Mouse (Mus musculus) hindbrain, postnatal 0 days (tissue): ENCODE measurements around the gene Tmem102. TPM values are rescaled to one million over a fixed set of nuclear protein-coding genes. Genes with fewer than 3 reads are reported as not detected.
A peak's percentile ranks its signal among the peaks of the same experiment; 100 is the strongest.

ENCODE experiments used
- ATAC-seq: fragments of 200-750 bp; cut with Nextera tagmentation; 2 replicates; pipeline ENCODE4 v1.8.0; 2017; ENCODE audit warnings: mild to moderate bottlenecking, moderate TSS enrichment, moderate library complexity
- DNase-seq: peaks from one replicate; pipeline ENCODE4 v3.0.0-alpha.2; 2015; ENCODE audit warnings: low spot score
- H3K27ac ChIP-seq: fragments of 300-500 bp; sonication (generic); 2 replicates; pipeline ENCODE4 v1.5.1; 2014; ENCODE audit warnings: mild to moderate bottlenecking
- H3K27me3 ChIP-seq: fragments of 300-500 bp; sonication (generic); 2 replicates; pipeline ENCODE4 v1.6.1; 2014; ENCODE audit warnings: low read length, mixed read lengths; ENCODE audit not compliant: insufficient read depth
- H3K36me3 ChIP-seq: fragments of 300-500 bp; sonication (generic); 2 replicates; pipeline ENCODE4 v1.6.1; 2014; ENCODE audit warnings: low read length, mixed read lengths; ENCODE audit not compliant: insufficient read depth
- H3K4me1 ChIP-seq: fragments of 300-500 bp; sonication (generic); 2 replicates; pipeline ENCODE4 v1.6.1; 2014; ENCODE audit warnings: antibody characterized with exemption, low read length, mixed read lengths; ENCODE audit not compliant: insufficient read depth
- H3K4me2 ChIP-seq: fragments of 300-500 bp; sonication (generic); 2 replicates; pipeline ENCODE4 v1.6.1; 2014; ENCODE audit warnings: low read depth, mild to moderate bottlenecking, low read length, moderate library complexity, mixed read lengths
- H3K4me3 ChIP-seq: fragments of 300-500 bp; sonication (generic); 2 replicates; pipeline ENCODE4 v1.5.1; 2014; ENCODE audit warnings: low read length
- H3K9ac ChIP-seq: fragments of 300-500 bp; sonication (generic); replicated peaks from 2 replicates; pipeline ENCODE4 v1.6.1; 2014; ENCODE audit warnings: mild to moderate bottlenecking, low read length, moderate library complexity, mixed read lengths
- H3K9me3 ChIP-seq: fragments of 300-500 bp; sonication (generic); 2 replicates; pipeline ENCODE4 v1.6.1; 2016; ENCODE audit warnings: low read length, mixed read lengths
- CTCF ChIP-seq: IDR thresholded peaks from 2 replicates; pipeline ENCODE4 v1.5.1; 2016; ENCODE audit warnings: antibody characterized with exemption, control low read depth, low read depth
- WGBS: fragments of 180-500 bp; shearing (Covaris S2); extraction: QIAGEN DNeasy Blood & Tissue Kit; methylation state at CpG from one replicate; pipeline ENCODE4 v1.1.7; 2014; 5-methylcytosine and 5-hydroxymethylcytosine counted together
- polyA plus RNA-seq: library from polyadenylated mRNA; unstranded; fragments of >200 nt; fragmentation: Nextera tagmentation; extraction: Ambion mirVana; gene quantifications from 2 replicates; pipeline ENCODE4 v1.2.1, GENCODE M21; 2015
- total RNA-seq: library from RNA; depleted of rRNA; stranded (reverse); fragments of >200 nt; gene quantifications from 2 replicates; pipeline ENCODE4 v1.2.3, GENCODE M21; 2014

The Tmem102 gene
- total and polyA plus RNA-seq, 2 experiments from 2014 or later = 0.16 to 1.5 TPM

DNA sequence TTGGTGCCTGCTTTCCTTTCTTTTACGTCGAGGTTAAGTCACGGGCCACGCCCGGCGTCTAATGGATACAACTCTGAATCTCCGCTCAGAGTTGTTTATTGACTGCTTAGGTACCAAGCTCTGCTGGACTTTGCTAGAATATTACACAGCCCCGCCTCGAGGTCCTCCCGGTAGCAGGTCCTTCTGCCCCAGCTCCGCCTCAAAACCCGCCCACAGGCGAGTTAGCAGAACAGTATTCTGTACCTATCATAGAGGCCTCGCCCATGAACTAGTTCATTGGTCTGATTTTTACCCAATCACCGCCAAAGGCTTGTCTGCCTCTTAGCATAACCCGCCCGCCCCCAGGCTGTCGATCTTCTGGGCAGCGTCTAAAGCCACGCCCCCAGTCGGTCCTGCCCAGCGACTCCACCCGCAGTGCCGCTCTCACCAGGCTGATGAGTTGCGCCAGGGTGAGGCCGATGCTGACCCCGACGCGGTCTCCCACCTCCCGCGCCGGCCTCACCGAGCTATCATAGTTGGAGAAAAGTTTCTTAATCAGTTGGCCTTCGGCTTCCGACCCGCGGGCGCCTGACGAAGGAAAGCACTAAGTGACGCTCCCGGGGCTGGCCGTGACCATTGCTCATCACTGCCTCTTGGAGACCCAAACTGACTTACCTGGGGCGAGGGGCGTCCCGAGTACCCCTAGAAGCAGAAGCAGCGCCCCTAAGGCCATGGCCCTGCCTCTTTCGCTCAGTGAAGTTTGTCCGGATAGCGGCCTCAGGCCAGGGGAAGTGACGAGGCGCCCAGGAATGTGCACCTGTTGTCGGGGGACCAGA is 10.0 kb downstream of the Tmem102 start, which contains the start of gene Chrnb1:
Gene Chrnb1 (minus strand): TSS at position 776 of the 815 bp plus-strand sequence.
- Histone ChIP-seq H3K4me1 (peaks cover 14% of the 10 kb centered on the region), H3K27ac (no peak within 1 kb of the TSS), H3K9ac (peak within 1 kb of the TSS; percentile 25; the same call in 1 of the 2 replicates), H3K4me2 (peak within 1 kb of the TSS; percentile 64), H3K36me3 (no peaks in the 10 kb centered on the region), H3K27me3 (no peaks in the 10 kb centered on the region), H3K9me3 (no peaks in the 10 kb centered on the region), H3K4me3 (peak within 1 kb of the TSS; percentile 39)
- WGBS = 2% methylated on average over 52 of the region's 52 CpGs
- peak; percentile 95 for DNase-seq
- ATAC-seq = peak; percentile 92
- no peak for TF ChIP-seq CTCF

DNA sequence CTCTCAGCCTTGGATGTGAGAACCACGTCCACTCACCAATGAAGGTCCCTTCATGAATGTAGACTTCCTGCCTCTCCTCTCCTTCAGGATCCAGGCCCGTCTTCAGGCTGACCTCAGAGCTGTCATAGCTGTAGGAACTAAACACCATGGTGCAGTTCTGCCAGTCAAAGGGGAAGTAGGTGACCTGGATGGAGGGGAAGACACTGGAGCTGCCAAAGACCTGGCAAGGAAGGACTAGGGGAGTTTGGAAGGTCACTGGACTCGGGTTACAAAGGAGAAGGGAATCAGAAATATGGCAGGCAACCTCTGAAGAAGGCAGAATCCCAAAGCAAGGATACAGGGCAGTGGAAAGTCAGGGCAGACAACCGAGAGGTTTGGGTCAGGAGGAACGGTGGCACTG is 12.0 kb downstream of the Tmem102 start:
- no peak for ATAC-seq
- Histone ChIP-seq H3K4me3 (no peak overlapping the region), H3K4me1 (no peaks in the 10 kb centered on the region), H3K36me3 (no peaks in the 10 kb centered on the region), H3K9ac (no peak overlapping the region), H3K9me3 (no peaks in the 10 kb centered on the region), H3K27me3 (no peaks in the 10 kb centered on the region), H3K27ac (no peak overlapping the region), H3K4me2 (no peak overlapping the region)
- DNase-seq = no peak
- WGBS = 68% methylated on average over 5 of the region's 5 CpGs
- no peak for TF ChIP-seq CTCF

DNA sequence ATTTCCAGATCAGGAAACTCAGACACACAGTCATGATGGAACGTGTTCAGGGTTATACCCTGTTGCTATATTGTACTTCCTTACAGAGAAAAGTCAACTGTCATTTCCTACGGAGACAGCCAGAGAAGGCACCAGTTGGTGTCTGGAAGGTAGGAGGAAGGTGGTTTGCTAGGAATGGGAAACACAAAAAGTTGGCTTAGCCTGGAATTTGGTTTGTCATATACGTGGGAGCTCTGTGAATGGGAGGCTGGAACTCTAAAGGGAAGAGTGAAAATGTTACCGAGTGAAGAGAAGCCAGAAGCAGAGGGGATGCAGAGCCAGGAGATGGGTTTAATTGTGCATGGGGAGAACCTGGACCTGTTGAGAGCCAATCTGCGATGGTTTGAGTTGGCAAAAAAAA is 14.0 kb downstream of the Tmem102 start:
- H3K27me3 ChIP-seq = no peaks in the 10 kb centered on the region
- H3K4me1 ChIP-seq = no peaks in the 10 kb centered on the region
- H3K27ac ChIP-seq = no peak overlapping the region
- no peaks in the 10 kb centered on the region for H3K9me3 ChIP-seq
- TF ChIP-seq CTCF = no peak
- H3K4me3 ChIP-seq = no peak overlapping the region
- H3K36me3 ChIP-seq = no peaks in the 10 kb centered on the region
- ATAC-seq = no peak
- no peak for DNase-seq
- H3K9ac ChIP-seq = no peak overlapping the region
- no peak overlapping the region for H3K4me2 ChIP-seq
- 62% methylated on average over 5 of the region's 5 CpGs for WGBS

DNA sequence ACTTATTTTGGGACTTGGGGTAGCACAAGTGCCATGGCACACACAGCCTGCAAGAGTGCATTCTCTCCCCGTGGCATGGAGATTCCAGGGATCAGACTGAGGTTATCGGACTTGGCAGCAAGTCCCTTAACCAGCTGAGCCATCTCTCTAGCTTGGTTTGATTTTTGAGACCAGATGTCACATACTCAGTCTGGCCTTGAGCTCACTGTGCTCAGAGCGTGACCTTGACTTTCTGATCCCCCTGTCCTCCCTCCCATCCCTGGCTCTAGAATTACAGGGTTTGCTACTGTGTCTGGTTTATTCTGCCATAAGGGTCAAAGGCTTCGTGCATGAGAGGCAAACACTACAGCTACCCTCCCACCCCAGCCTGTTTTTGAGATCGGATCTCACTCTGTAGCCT is 16.0 kb downstream of the Tmem102 start:
- Histone ChIP-seq H3K4me3 (no peak overlapping the region), H3K4me1 (no peaks in the 10 kb centered on the region), H3K36me3 (no peaks in the 10 kb centered on the region), H3K9me3 (no peaks in the 10 kb centered on the region), H3K27ac (no peak overlapping the region), H3K4me2 (no peak overlapping the region), H3K9ac (0 out of 2 replicates have a peak overlapping the region, but pooled peaks have one; percentile 28), H3K27me3 (no peaks in the 10 kb centered on the region)
- no peak for TF ChIP-seq CTCF
- DNase-seq = no peak
- ATAC-seq = no peak
- 60% methylated on average over 5 of the region's 5 CpGs for WGBS

DNA sequence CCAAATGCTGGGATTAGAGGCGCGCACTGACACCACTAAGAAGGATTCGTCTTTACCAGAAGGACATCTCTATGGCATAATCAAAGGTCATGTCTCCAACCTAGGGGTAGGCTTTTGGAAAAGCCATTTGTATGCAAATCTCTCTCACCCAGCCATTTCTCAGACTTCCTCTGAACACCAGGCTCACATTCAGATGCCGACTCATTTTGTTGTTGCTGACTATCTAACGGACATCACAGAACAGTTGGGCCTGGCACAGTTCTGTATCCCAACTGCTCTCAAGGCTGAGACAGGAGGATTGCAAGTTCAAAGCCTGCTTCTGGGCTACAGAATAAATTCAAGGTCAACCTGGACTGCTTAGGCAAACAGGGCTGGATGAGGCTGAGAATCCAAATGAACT is 18.1 kb downstream of the Tmem102 start:
- Histone ChIP-seq H3K36me3 (no peaks in the 10 kb centered on the region), H3K4me1 (no peaks in the 10 kb centered on the region), H3K27ac (no peak overlapping the region), H3K27me3 (no peaks in the 10 kb centered on the region), H3K9me3 (no peaks in the 10 kb centered on the region), H3K9ac (no peak overlapping the region), H3K4me2 (no peak overlapping the region), H3K4me3 (no peak overlapping the region)
- TF ChIP-seq CTCF = no peak
- DNase-seq = no peak
- WGBS = 80% methylated on average over 5 of the region's 5 CpGs
- ATAC-seq = no peak

DNA sequence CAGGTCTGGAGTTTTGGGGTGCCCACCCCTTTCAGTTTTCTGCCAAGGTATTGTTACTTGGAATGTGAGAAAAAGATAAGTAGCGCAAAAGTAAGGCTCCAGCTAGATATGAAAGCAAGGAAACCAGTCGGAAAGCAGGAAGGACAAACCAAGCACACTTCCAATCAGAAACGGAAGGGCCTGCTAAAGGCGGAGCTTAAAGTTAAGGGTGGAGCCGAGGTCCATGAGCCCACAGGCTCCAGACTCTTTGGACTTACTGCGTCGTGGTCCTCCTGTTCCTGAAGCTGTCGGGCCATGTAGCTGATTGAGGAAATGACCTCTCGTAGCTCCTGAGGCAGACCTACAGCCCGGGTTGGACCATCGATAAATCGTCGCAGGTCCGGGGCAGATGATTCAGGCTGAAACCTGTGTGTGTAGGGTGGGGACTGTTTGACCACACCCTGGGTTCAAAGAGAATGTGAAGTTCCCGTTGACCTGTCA is 20.6 kb downstream of the Tmem102 start:
- Histone ChIP-seq H3K9ac (no peak overlapping the region), H3K4me3 (no peak overlapping the region), H3K4me2 (0 out of 2 replicates have a peak overlapping the region, but pooled peaks have one; percentile 11), H3K27ac (no peak overlapping the region), H3K27me3 (no peaks in the 10 kb centered on the region), H3K9me3 (no peaks in the 10 kb centered on the region), H3K4me1 (no peaks in the 10 kb centered on the region), H3K36me3 (no peaks in the 10 kb centered on the region)
- no peak for ATAC-seq
- TF ChIP-seq CTCF = no peak
- WGBS = 44% methylated on average over 15 of the region's 15 CpGs
- no peak for DNase-seq

DNA sequence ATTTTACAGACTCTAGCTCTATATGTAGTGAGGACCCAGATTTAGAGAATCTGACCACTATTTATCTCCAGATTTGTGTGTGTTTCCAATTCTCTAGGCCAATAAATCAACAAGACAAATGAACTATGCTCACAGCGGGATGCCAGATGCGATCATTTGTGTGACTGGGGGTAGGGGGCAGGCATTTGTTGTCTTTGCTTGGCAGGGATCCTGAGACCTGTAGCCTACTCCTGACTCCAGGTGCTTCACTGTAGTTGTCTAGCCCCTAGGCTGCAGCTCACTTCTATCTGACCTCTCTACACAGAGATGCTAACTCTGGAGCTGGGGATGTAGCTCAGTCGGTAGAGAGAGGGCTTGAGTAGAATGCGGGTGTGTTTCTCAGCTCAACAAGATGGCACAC is 23.6 kb downstream of the Tmem102 start:
- Histone ChIP-seq H3K4me2 (no peak overlapping the region), H3K36me3 (peaks cover 8% of the 10 kb centered on the region; the same call in 1 of the 2 replicates), H3K4me1 (no peaks in the 10 kb centered on the region), H3K9me3 (no peaks in the 10 kb centered on the region), H3K9ac (no peak overlapping the region), H3K4me3 (no peak overlapping the region), H3K27ac (no peak overlapping the region), H3K27me3 (no peaks in the 10 kb centered on the region)
- no peak for TF ChIP-seq CTCF
- DNase-seq (no peak), ATAC-seq (no peak)
- WGBS = 27% methylated on average over 4 of the region's 4 CpGs
